Mouse (Mus musculus) cerebral cortex, adult 2 months (tissue): ENCODE results near the gene Gucy2d.

Source experiments
- WGBS: fragments of 180-500 bp; shearing (Covaris S2); methylation state at CpG from one replicate; pipeline ENCODE4 v1.1.7; 2018; 5-methylcytosine and 5-hydroxymethylcytosine counted together

The Gucy2d gene

DNA sequence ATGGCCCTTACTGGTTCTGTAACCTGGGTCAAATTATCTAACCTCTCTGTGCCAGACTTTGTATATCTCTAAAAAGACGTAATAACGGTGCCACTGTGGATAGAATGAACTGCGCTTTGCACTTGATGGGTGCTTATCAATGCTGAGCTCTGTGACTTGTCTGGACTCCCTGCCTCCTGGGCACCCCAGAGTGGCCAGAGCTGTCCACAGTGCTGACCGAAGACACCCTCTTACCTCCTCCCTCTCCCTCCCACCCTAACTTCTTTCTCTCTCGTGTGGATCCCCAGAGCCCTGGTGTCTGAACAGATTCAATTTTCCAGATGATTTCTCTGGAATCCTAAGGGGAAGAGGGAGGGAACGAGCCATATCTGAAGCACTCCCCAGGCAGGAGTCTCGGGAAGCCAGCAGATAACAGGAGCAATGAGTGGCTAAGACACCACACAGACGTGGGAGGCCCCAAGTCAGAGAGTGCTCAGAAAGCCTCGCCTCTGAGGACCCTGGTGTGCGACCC is at the start of gene Gucy2d:
Gene Gucy2d, plus strand, starts transcription at position 461 of the 511 bp plus-strand sequence.
- WGBS = 68% methylated on average over 10 of the region's 10 CpGs

DNA sequence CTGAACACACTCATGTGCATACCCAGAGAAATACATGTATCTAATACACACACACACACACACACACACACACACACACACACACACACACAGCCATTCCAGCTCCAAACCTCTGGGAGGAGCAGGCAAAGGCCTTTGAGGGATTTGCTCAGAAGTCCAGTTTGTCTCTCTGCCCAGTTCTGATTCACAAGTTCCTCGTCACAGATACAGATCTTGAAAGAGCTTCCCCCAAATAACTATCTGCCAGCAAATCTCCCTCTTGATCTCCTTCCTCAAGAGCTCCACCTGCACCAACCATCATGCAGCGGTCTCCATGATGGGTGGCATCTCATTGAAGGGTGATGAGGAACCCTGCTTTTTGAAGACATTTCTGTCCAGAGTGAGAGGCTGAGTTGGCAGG is 49.7 kb upstream of the Gucy2d start:
- 68% methylated on average over 2 of the region's 2 CpGs for WGBS

DNA sequence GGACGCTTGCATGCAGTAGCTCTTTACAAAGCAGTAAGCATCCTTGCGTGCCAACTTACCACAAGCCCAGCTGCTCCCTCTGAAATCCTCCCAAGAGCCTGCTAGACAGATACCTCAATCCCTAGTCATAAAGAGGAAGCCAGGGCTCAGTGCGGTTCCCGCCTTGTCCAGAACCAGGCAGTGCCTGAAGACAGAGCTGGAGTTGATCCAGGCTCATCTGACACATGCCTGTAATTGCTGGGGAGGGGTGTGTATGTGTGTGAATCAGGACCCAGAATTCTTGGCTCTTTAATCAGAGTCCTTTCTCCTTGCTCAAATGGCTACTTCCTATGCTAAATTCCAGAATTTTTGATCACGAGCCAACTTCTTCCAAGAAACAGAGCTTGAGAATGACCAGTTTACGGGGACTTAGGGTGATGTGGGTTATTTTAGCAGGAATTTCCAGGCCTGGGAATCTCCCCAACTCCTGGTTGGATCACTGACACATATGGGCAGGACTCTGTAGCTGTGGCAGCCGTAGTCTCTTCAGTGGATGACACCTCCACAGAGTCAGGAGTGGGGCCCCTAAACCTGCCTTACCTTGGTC is 48.8 kb upstream of the Gucy2d start:
- WGBS = 45% methylated on average over 7 of the region's 7 CpGs

DNA sequence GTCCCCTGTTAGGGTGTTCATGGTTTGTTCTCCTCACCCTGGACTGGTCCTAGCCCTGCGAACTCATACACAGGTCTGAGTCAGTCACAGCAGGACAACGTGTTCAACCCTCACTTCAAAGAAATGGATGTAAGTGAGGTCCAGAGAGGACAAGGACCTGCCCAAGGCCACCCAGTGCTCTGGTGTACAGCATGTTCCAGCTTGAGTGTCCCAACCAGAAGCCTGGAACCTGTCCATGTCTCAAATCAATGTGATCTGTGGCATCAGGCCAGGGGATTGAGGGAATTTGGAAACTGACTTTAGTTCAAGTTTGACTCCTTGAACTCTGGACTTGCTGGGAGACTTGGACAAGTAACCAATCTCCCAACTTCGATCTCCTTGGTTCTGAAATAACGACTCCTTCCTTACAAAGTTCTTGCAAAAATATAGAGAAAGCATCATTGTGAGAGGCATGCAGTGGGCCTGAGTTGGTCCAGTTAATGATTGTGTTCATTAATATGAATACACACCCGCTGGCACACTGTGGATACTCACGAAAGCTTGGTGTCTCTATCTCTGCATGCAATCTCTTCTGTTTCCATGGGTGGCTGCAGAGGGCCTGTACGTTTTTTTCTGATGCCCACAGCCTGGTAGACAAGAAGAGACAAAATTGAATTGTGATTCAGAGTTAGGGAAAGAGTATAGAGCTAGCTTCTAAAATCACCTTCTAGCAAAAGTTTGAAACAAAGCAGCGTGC is 47.6 kb upstream of the Gucy2d start:
- 88% methylated on average over 8 of the region's 8 CpGs for WGBS

DNA sequence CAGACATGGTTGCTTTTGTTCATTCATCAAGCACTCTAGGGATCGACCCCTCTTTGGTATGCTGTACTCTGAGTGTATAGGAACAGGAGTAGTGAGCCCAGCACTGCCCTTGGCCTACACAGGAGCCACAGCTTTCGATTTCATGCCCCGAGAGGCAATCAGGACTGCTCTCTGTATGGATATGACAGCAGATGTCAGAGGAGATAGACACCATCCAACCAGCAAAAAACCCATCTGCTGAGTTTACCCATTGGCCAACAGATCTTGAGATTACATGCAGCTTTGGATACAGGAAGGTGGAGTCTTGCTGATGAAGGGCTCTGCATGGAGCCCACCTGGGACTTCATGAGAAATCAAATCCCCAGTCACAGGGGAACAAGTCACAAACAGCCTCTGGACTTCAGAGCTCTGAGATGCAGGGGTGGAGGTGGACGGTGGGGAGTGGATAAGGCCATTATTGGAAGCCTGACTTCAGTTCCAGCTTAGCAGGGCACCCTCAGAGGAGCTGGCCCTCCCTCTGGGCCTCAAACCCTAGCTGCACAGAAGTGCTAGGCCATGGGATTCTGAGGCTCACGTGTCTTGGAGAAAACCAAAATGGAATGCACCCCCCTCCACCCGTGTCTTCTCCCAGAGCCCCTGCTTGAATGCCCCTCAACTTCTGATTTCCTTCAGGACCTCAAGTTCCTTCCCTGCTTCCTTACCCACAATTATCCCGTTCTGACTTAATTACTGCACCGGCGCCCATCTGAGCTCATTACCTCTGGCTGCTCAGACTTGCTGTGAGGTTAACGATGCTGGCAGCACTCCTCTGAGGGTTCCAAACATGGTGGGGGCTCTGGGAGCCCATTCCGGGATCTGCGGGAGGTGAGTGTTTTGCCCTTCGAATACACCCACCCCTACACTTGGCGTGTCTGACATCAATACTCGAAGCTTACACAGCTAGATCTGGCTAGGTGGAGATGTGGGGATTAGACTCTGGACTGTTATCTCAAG is 37.3 kb upstream of the Gucy2d start:
- WGBS = 78% methylated on average over 15 of the region's 15 CpGs

DNA sequence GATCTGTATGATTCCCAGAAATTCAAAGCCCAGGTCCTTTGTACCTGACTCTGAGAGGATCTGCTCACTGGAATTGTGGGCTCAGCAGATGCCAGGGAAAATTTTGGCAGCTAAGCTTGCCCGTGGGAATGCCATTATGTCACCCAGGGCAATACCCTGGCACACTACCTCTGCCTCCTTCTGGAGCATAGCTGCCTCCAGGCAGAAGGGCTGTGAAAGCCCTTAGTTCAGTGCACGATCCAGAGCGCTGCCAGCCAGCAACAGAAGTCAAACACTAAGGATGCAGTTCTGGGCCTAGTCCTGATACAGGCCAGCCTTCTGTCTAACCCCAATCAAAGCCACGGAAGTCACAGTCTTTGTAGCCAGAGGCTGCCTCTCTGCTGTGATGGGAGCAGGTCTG is 36.2 kb upstream of the Gucy2d start:
- WGBS = 54% methylated on average over 4 of the region's 4 CpGs

DNA sequence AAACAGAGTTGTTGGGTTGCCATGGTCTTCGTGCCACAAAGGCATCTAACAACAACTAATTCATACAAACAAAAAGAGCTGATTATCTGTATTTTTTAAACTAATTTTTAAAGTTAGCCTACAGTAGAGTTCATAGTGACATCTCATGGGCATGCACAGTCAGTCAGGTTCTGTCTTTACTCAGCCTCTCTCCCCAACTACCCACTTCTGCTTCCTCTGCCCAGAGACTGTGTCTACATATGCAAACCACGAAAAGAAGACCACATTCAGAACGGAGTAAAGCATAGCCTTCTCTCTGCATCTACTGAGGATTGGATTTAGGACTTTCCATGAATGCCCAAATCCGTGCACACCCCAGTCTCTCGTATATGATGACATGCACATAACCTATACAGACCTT is 32.6 kb upstream of the Gucy2d start:
- WGBS = 85% methylated on average over 5 of the region's 5 CpGs

DNA sequence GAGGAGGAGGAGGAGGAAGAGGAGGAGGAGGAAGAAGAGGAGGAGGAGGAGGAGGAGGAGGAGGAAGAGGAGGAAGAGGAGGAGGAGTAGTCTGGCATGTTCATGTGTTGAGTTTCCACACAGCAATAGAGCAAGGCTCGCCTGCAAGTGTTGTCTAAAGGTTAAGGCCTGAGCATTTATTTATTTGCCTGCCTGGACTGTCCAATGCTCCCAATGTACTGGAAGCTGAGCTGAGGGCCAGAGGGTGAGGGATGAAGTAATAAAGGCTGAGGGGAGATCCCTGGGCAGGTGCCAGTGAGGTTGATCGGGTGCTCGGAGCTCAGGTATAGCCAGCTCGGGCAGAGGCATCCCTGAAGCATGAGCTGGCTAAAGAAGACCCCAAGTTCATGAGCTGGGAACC is 27.1 kb upstream of the Gucy2d start:
- 92% methylated on average over 4 of the region's 4 CpGs for WGBS

DNA sequence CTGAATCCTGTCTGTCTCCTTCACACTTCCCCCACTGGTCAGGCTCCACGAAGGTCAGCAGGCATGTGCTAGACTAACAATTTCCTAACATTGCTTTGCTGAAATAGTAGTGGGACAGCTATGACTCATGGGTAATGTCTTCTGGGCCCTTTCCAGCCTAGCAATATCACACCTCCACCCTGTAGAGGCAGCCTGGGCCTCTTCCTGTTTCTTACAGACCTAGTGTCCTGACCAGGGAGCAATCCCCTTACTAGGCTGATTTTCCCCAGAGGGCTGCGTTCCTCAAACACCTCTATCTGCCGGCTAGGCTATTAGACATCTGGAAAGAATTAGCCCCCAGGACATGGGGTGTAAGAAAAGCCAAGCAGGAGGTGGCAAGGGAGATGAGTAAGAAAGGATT is 24.7 kb upstream of the Gucy2d start:
- WGBS = 74% methylated on average over 3 of the region's 3 CpGs

DNA sequence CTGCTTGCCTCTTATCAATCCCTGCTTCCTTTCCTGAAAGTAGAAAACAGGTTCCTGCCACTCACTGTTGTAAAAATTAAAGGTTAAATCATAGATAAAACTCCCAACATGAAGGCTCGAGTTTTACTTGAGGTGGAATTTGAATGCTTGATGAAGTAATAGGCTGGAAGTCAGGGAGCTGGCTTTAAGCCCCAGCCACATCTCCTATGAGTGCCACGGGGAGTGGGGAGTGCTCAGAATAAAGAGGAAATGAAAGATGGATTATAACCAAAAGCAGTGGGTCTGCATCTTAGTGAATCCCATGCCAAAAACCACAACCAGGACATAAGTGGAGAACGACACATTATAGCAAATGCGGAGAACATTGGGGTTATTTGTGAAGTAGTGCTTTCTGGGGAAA is 24.2 kb upstream of the Gucy2d start:
- 71% methylated on average over 4 of the region's 4 CpGs for WGBS

DNA sequence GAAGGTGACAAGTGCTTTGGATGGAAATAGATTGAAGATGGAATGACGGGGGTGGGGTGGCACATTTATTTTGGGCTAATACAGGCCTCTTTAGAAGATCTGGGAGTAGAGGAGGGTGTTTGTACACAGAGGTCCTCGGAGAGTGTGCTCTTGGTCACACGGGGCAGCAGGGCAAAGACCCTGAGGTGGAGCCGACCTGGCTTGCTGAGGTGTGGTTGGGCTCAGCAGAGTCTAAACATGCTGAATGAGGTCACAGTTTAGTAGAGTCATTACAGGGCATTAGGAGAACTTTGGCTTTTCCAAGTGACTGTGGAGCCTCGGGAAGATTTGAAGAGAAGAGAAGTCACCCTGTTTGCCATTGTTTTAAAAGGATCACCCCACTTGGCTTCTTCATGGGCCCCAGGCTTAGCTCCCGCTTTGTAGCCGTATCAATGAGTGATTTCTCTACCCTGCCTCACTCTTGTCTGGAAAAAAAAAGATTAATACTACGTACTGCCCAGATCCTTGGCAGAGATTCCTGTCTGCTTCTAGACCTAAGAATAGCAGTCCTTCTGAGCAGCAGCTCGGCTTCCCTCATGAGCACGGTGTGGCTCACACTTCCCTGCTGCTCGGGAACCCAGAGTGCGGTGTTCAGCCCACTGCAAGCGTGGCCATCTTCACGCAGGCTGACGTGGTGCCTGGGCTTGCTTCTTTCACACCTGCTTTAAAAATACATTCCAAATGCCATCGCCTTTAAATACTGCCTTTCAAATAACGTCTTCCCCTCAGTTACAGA is 22.0 kb upstream of the Gucy2d start:
- 45% methylated on average over 17 of the region's 17 CpGs for WGBS

DNA sequence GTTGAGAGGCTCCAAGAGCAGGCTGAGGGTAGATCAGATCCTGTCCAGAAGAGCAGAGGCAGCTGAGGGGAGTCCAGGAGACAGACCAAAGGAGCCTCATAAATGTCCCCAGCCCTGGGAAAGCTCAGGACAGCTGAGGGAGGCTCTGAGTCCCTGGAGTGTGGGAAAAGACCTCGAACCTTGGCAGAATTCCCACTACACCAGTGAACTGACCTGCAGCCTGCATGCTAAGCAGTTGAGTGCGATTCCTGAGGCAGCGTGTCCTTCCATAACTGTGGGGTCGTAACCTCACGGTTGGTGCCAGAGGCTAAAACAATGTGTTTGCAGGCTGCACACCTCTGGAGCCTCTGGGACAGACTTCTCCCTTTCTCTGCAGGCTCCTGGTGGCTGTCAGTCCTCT is 20.9 kb upstream of the Gucy2d start:
- 63% methylated on average over 5 of the region's 5 CpGs for WGBS

DNA sequence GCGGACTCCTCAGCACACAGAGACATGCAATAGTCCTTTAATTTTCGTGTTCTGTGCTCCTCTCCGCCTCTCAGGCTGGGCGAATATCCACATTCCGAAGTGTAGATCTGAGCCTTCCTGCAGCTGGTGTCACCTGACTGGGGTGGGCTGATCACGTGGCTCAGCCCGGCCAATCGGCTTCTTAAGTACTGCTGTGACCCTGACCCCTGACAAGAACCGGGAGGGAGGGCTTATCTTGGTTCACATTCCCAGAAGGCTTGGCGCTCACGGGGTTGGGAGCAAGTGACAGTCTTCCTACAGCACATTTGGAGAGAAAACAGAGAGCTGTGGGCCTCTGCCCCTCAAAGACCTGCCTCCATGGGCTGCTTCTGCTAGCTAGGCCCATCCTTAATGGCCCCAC is 16.7 kb upstream of the Gucy2d start:
- WGBS = 84% methylated on average over 11 of the region's 11 CpGs

DNA sequence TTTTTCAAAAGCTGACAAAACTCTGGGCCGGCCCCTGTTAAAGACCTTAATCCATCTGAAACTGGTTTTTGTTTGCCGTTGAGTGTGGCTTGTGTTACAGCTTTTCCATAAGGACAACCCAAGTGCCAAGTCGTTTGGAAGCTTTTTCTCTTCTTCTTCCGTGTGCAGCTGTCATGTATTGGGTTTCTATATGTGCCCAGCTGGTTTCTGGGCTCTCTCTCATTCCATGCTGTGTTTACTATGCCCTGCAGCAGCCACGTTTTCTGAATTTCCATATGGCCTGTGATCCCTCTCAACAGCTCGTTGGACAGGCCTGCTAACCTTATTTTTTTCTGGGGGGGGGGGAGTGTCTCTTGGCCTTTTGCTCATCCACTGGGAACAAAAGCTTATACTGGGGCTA is 15.8 kb upstream of the Gucy2d start:
- WGBS = 65% methylated on average over 6 of the region's 6 CpGs

DNA sequence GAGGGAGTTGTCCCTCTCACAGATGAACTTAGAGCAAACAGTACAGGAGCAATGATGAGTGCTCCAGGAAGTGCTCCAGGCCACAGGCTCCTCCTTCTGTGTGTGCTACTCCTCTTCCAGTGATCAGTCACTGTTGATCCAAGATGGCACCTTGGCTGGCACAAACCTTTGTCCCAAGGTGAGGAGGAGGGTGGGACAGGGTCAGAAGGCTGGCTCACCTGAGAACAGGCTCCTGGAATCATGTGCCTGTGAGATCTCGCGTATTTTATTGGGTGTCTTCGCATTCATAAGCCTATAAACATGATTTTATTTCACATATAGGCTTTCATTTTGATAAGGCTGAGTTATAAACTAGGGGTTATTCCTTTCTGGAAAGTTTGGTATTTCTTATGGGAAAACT is 14.7 kb upstream of the Gucy2d start:
- 96% methylated on average over 3 of the region's 3 CpGs for WGBS

DNA sequence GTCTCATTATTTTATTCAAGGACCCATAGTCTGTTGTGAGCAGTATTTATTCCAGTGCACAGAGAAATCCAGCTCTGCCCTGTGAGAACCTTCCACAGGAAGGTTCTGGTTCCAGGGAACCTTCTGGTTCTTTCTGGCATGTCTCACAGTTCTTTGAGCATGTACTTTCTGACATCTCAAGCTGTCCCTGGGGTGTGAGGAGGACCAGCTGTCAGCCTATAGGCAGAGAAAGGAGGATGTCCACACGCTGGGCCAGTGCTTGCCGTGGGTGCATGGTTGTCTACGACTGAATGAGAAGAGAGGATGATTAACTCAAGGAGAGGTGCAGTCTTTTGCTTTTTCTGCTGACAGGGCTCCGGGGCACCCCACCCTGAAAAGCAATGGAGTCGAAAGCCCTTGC is 13.6 kb upstream of the Gucy2d start:
- 82% methylated on average over 5 of the region's 5 CpGs for WGBS

DNA sequence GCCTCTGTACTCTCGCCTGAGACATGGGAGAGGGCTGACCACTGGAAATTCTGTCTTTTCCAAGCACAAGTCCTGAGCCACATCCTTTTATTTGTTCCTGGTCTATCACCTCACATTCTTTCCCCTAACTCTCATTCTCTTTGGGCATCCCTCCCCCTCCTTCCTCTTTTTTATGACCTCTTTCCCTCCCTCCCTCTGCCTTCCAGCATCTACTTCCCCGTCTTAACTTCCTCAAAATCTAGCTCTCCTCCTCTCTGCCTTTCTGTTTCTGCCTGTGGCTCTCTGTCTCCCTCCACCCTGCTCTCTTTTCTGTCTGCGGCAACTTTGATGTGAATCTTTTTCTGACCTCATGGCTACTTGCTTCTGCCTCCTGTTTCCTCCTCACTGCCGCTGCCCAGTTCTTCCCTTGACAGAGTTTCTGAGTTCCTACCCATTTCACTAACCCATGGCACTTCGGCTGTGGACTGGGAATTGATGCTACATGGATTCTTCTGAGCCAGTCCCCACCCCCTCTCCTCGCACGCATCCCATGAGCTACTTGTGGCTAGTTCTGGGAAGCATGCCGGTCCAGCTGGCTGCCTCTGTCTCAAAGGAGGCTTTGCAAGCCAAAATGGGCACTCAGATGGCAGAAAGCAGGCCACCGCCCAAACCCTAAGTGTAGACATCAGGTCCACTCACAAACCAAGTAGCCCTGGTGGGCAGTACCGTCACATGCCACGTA is 12.9 kb upstream of the Gucy2d start:
- 65% methylated on average over 11 of the region's 11 CpGs for WGBS

DNA sequence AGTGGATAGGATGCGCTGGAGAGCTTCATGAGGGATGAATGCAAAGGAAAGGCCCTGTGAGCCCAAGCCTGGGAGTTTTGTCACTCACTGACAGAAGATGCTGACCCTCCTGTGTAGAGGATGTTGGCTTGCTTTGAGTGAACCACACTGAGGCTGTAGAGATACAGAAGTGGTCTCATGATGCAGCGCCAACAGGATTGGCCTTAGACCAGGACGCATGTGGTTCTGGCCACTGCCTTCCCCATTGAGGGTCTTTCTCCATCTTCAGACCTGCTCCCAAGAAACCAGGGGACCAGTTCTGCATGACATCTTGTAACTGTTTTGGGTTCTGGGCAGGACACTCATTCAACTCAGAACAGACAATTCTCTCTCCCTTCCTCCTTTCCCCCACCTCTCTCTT is 10.6 kb upstream of the Gucy2d start:
- 97% methylated on average over 3 of the region's 3 CpGs for WGBS

DNA sequence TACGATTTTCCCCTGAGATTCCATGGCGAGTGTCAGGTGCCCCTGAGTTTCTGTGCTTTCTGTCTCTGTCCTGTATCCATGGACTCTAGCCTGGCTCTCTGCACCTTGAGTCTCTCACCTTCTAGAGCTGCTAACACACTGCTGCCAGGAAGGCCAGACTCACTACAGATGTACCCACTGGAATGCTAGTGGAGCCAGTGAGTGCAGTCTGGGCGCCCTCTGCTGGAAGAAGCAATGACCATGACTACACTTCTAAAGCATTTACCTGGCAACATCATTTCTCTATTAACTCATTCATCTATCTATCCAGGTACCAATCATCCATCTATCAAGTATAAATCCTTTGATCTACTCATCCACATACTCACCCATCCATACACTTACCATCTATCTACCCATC is 9.4 kb upstream of the Gucy2d start:
- WGBS = 61% methylated on average over 3 of the region's 3 CpGs

DNA sequence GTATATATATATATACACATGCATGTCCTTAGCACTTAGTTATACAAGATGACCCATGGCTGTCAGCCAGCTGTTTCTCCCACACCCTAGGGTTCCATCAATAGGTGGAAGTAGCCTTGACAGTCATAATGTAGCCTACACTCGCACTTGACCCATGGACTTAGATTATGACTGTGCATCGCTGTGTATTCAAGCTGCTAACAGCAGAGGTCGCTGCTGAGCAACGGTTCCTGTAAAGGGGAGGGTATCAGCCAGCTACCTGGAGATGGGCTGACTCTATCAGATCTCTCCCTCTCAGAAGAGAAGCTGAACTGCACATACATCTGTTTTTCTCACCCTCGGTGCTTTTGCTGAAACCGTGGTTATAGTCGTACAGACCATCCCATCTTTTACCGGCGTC is 2.6 kb upstream of the Gucy2d start:
- 38% methylated on average over 9 of the region's 9 CpGs for whole genome bisulfite sequencing

DNA sequence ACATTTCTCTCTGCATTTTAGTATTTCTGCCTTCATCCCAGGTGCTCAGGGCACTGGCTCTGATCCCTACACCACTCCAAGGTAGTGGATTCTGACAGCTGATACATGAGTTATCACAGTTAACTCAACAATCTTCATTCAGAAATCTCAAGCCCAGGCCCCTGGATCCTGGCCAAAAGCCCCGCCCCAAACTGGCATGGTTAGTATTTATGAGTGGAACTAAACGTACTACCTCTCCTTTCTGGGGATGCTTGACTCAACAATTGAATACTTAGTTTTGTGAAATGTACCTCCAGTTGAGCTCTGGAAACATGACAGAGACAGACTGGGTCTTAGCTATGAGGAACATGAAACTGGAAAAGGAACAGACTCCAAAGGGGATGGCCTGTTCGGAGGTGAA is 6.7 kb downstream of the Gucy2d start:
- 75% methylated on average over 3 of the region's 3 CpGs for WGBS
